Mouse (Mus musculus) lung, embryonic 15.5 days (tissue): Measurements from ENCODE around the gene Tipin. TPM values are rescaled to one million over a fixed set of nuclear protein-coding genes. Genes with fewer than 3 reads are reported as not detected.
A peak's percentile ranks its signal among the peaks of the same experiment; 100 is the strongest.

Experiments
- ATAC-seq: fragments of 200-750 bp; cut with Nextera tagmentation; 2 replicates; pipeline ENCODE4 v1.8.0; 2017; ENCODE audit warnings: moderate number of reproducible peaks, borderline replicate concordance; ENCODE audit not compliant: low FRiP score, low TSS enrichment; ENCODE audit errors: extremely low read depth
- H3K27ac ChIP-seq: fragments of 300-500 bp; sonication (generic); 2 replicates; pipeline ENCODE4 v1.5.1; 2015; ENCODE audit warnings: moderate library complexity, mild to moderate bottlenecking, inconsistent platforms
- H3K27me3 ChIP-seq: fragments of 300-500 bp; sonication (generic); 2 replicates; pipeline ENCODE4 v1.6.1; 2015; ENCODE audit warnings: inconsistent platforms
- H3K36me3 ChIP-seq: fragments of 300-500 bp; sonication (generic); 2 replicates; pipeline ENCODE4 v1.6.1; 2015; ENCODE audit warnings: inconsistent platforms
- H3K4me1 ChIP-seq: fragments of 300-500 bp; sonication (generic); 2 replicates; pipeline ENCODE4 v1.6.1; 2015; ENCODE audit warnings: inconsistent platforms
- H3K4me2 ChIP-seq: fragments of 300-500 bp; sonication (generic); 2 replicates; pipeline ENCODE4 v1.6.1; 2015; ENCODE audit warnings: inconsistent platforms, mild to moderate bottlenecking, moderate library complexity
- H3K4me3 ChIP-seq: fragments of 300-500 bp; sonication (generic); 2 replicates; pipeline ENCODE4 v1.5.1; 2015; ENCODE audit warnings: mild to moderate bottlenecking, inconsistent platforms
- H3K9ac ChIP-seq: fragments of 300-500 bp; sonication (generic); 2 replicates; pipeline ENCODE4 v1.6.1; 2015; ENCODE audit warnings: inconsistent platforms
- H3K9me3 ChIP-seq: fragments of 300-500 bp; sonication (generic); 2 replicates; pipeline ENCODE4 v1.6.1; 2016; ENCODE audit warnings: inconsistent platforms
- WGBS: fragments of 180-500 bp; shearing (Covaris S2); methylation state at CpG from one replicate; pipeline ENCODE4 v1.1.7; 2015; 5-methylcytosine and 5-hydroxymethylcytosine counted together
- polyA plus RNA-seq: library from polyadenylated mRNA; unstranded; fragments of >200 nt; fragmentation: Nextera tagmentation; extraction: Ambion mirVana; gene quantifications from 2 replicates; pipeline ENCODE4 v1.2.1, GENCODE M21; 2015

Tipin gene
- polyA plus RNA-seq: 238 and 250 TPM in 2 replicates

GRCm38 (mm10) chr9:64281105-64281780 is at the start of gene Tipin:
Gene Tipin, plus strand, starts transcription at chr9:64281581.
- Histone ChIP-seq H3K4me2 (peak within 1 kb of the TSS; percentile 62), H3K27me3 (no peaks in the 10 kb centered on the region), H3K4me3 (peak within 1 kb of the TSS; percentile 90), H3K4me1 (peaks cover 12% of the 10 kb centered on the region), H3K9me3 (no peaks in the 10 kb centered on the region), H3K36me3 (0 out of 2 replicates have a peak, but pooled peaks cover 2% of the 10 kb centered on the region), H3K27ac (peak within 1 kb of the TSS; percentile 94), H3K9ac (peak within 1 kb of the TSS; percentile 97)
- ATAC-seq: peak; percentile 96
- WGBS: 2% methylated on average over 46 of the region's 46 CpGs

GRCm38 (mm10) chr9:64231674-64232073 is 49.7 kb upstream of the Tipin start:
- WGBS: 62% methylated on average over 3 of the region's 3 CpGs
- H3K4me3 ChIP-seq: no peak overlapping the region
- H3K27me3 ChIP-seq: no peaks in the 10 kb centered on the region
- no peaks in the 10 kb centered on the region for H3K36me3 ChIP-seq
- H3K9me3 ChIP-seq: no peaks in the 10 kb centered on the region
- no peak for ATAC-seq
- no peak overlapping the region for H3K4me2 ChIP-seq
- peaks cover 41% of the 10 kb centered on the region for H3K4me1 ChIP-seq
- no peak overlapping the region for H3K9ac ChIP-seq
- H3K27ac ChIP-seq: peak overlapping the region; percentile 73

- H3K27ac ChIP-seq: peak overlapping the region; percentile 73
- no peak overlapping the region for H3K4me3 ChIP-seq
- peaks cover 41% of the 10 kb centered on the region for H3K4me1 ChIP-seq
- H3K9ac ChIP-seq: no peak overlapping the region
- peak; percentile 75; the same call in 1 of the 2 replicates for ATAC-seq
- no peaks in the 10 kb centered on the region for H3K27me3 ChIP-seq
- no peaks in the 10 kb centered on the region for H3K36me3 ChIP-seq
- WGBS: 30% methylated on average over 9 of the region's 9 CpGs
- H3K9me3 ChIP-seq: no peaks in the 10 kb centered on the region
- peak overlapping the region; percentile 11; the same call in 1 of the 2 replicates for H3K4me2 ChIP-seq
Observed at GRCm38 (mm10) chr9:64232257-64232957, 49.0 kb upstream of the Tipin start.

GRCm38 (mm10) chr9:64233656-64234055 is 47.7 kb upstream of the Tipin start:
- no peaks in the 10 kb centered on the region for H3K27me3 ChIP-seq
- no peak overlapping the region for H3K4me3 ChIP-seq
- WGBS: 29% methylated on average over 5 of the region's 5 CpGs
- no peak overlapping the region for H3K4me2 ChIP-seq
- peak overlapping the region; percentile 58 for H3K27ac ChIP-seq
- H3K9me3 ChIP-seq: no peaks in the 10 kb centered on the region
- H3K9ac ChIP-seq: no peak overlapping the region
- no peaks in the 10 kb centered on the region for H3K36me3 ChIP-seq
- peaks cover 38% of the 10 kb centered on the region for H3K4me1 ChIP-seq
- ATAC-seq: peak; percentile 84

- Histone ChIP-seq H3K27me3 (no peaks in the 10 kb centered on the region), H3K27ac (peak within 1 kb of the TSS; percentile 58), H3K4me1 (peaks cover 42% of the 10 kb centered on the region), H3K9ac (no peak within 1 kb of the TSS), H3K4me3 (no peak within 1 kb of the TSS), H3K36me3 (no peaks in the 10 kb centered on the region), H3K4me2 (no peak within 1 kb of the TSS), H3K9me3 (no peaks in the 10 kb centered on the region)
- 87% methylated on average over 8 of the region's 8 CpGs for WGBS
- no peak for ATAC-seq
Observed at GRCm38 (mm10) chr9:64234768-64235435, 46.5 kb upstream of the Tipin start, which contains the start of gene Uchl4. Gene Uchl4, plus strand, starts transcription at chr9:64235201.

- no peak for ATAC-seq
- no peaks in the 10 kb centered on the region for H3K9me3 ChIP-seq
- H3K36me3 ChIP-seq: no peaks in the 10 kb centered on the region
- H3K4me2 ChIP-seq: no peak overlapping the region
- no peak overlapping the region for H3K4me3 ChIP-seq
- no peaks in the 10 kb centered on the region for H3K27me3 ChIP-seq
- H3K9ac ChIP-seq: no peak overlapping the region
- H3K4me1 ChIP-seq: peaks cover 45% of the 10 kb centered on the region
- no peak overlapping the region for H3K27ac ChIP-seq
- WGBS: 97% methylated on average over 7 of the region's 7 CpGs
Observed at GRCm38 (mm10) chr9:64236056-64236455, 45.3 kb upstream of the Tipin start.

- Histone ChIP-seq H3K9ac (no peak overlapping the region), H3K9me3 (no peaks in the 10 kb centered on the region), H3K36me3 (no peaks in the 10 kb centered on the region), H3K27me3 (no peaks in the 10 kb centered on the region), H3K4me1 (peaks cover 21% of the 10 kb centered on the region), H3K4me3 (no peak overlapping the region), H3K4me2 (peak overlapping the region; percentile 13; the same call in 1 of the 2 replicates), H3K27ac (no peak overlapping the region)
- no peak for ATAC-seq
- 39% methylated on average over 2 of the region's 2 CpGs for WGBS
Observed at GRCm38 (mm10) chr9:64240116-64240515, 41.3 kb upstream of the Tipin start.

- Histone ChIP-seq H3K9ac (no peak overlapping the region), H3K27ac (no peak overlapping the region), H3K36me3 (no peaks in the 10 kb centered on the region), H3K27me3 (no peaks in the 10 kb centered on the region), H3K4me3 (no peak overlapping the region), H3K4me2 (peak overlapping the region; percentile 13; the same call in 1 of the 2 replicates), H3K9me3 (no peaks in the 10 kb centered on the region), H3K4me1 (peaks cover 21% of the 10 kb centered on the region)
- 28% methylated on average over 8 of the region's 8 CpGs for WGBS
- ATAC-seq: no peak
Observed at GRCm38 (mm10) chr9:64240681-64241080, 40.7 kb upstream of the Tipin start.

- Histone ChIP-seq H3K36me3 (no peaks in the 10 kb centered on the region), H3K27me3 (no peaks in the 10 kb centered on the region), H3K27ac (no peak overlapping the region), H3K9ac (no peak overlapping the region), H3K4me2 (no peak overlapping the region), H3K4me3 (no peak overlapping the region), H3K4me1 (peaks cover 21% of the 10 kb centered on the region), H3K9me3 (no peaks in the 10 kb centered on the region)
- 57% methylated on average over 6 of the region's 6 CpGs for whole genome bisulfite sequencing
- no peak for ATAC-seq
Observed at GRCm38 (mm10) chr9:64242381-64242831, 39.0 kb upstream of the Tipin start.

- Histone ChIP-seq H3K27me3 (no peaks in the 10 kb centered on the region), H3K4me2 (no peak overlapping the region), H3K4me1 (peaks cover 15% of the 10 kb centered on the region), H3K4me3 (no peak overlapping the region), H3K27ac (no peak overlapping the region), H3K36me3 (no peaks in the 10 kb centered on the region), H3K9ac (no peak overlapping the region), H3K9me3 (no peaks in the 10 kb centered on the region)
- no peak for ATAC-seq
- 89% methylated on average over 1 of the region's 1 CpGs for WGBS
Observed at GRCm38 (mm10) chr9:64249371-64249770, 32.0 kb upstream of the Tipin start.

GRCm38 (mm10) chr9:64250111-64250730 is 31.2 kb upstream of the Tipin start:
- peaks cover 15% of the 10 kb centered on the region for H3K4me1 ChIP-seq
- ATAC-seq: no peak
- H3K27me3 ChIP-seq: no peaks in the 10 kb centered on the region
- no peak overlapping the region for H3K4me3 ChIP-seq
- H3K4me2 ChIP-seq: no peak overlapping the region
- H3K27ac ChIP-seq: no peak overlapping the region
- H3K9ac ChIP-seq: no peak overlapping the region
- H3K36me3 ChIP-seq: no peaks in the 10 kb centered on the region
- H3K9me3 ChIP-seq: no peaks in the 10 kb centered on the region
